Mouse (Mus musculus): ENCODE data around the gene Trim46.

The Trim46 gene

DNA sequence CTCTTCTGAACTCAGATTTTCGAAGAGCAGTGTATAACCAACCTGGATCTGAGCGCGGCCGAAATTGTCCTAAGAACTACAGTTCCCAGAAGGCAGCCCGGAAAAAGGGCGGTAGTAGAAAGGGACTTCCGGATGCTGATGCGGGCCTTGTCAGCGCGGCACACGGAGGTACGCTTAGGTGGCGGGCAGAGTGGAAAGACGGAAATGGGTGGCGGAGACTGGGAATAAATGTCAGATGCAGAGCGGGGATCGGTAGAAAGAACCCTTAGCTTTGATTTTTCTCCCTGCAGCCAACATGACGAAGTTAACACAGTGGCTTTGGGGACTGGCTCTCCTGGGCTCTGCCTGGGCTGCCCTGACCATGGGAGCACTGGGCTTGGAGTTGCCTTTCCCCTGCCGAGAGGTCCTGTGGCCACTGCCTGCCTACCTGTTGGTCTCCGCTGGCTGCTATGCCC is 20.4 kb upstream of the Trim46 start:
- Histone ChIP-seq H3K4me3 (replicated peaks; ENCODE audit: low read length) (peak overlapping the region; percentile 94), H3K27me3 (ENCODE audit: insufficient read depth, low read length) (peaks cover 22% of the 10 kb centered on the region), H3K36me3 (ENCODE audit: insufficient read depth, low read length) (peaks cover 14% of the 10 kb centered on the region; the same call in 1 of the 2 replicates), H3K9me3 (ENCODE audit: low read length) (no peaks in the 10 kb centered on the region), H3K4me1 (replicated peaks; ENCODE audit: low read depth, low read length) (peaks cover 63% of the 10 kb centered on the region)
- TF ChIP-seq CTCF (conservative IDR thresholded peaks at IDR 0.05; ENCODE audit: low read length) (no peak), NANOG (IDR thresholded peaks at IDR 0.05; ENCODE audit: borderline replicate concordance, low read length) (no peak), POU5F1 (IDR thresholded peaks at IDR 0.05; ENCODE audit: borderline replicate concordance, low read length) (no peak)

GRCm38 (mm10) chr3:89262417-89262816 is 16.3 kb upstream of the Trim46 start:
- Histone ChIP-seq H3K4me3 (replicated peaks; ENCODE audit: low read length) (peak overlapping the region; percentile 27; the same call in 1 of the 2 replicates), H3K36me3 (ENCODE audit: insufficient read depth, low read length) (no peaks in the 10 kb centered on the region), H3K27me3 (ENCODE audit: insufficient read depth, low read length) (peaks cover 8% of the 10 kb centered on the region), H3K4me1 (replicated peaks; ENCODE audit: low read depth, low read length) (peaks cover 37% of the 10 kb centered on the region), H3K9me3 (ENCODE audit: low read length) (no peaks in the 10 kb centered on the region)
- TF ChIP-seq POU5F1 (IDR thresholded peaks at IDR 0.05; ENCODE audit: borderline replicate concordance, low read length) (no peak), NANOG (IDR thresholded peaks at IDR 0.05; ENCODE audit: borderline replicate concordance, low read length) (no peak), CTCF (conservative IDR thresholded peaks at IDR 0.05; ENCODE audit: low read length) (no peak)

GRCm38 (mm10) chr3:89260211-89260610 is 14.1 kb upstream of the Trim46 start:
- TF ChIP-seq CTCF (conservative IDR thresholded peaks at IDR 0.05; ENCODE audit: low read length): no peak
- TF ChIP-seq POU5F1 (IDR thresholded peaks at IDR 0.05; ENCODE audit: borderline replicate concordance, low read length): no peak
- TF ChIP-seq NANOG (IDR thresholded peaks at IDR 0.05; ENCODE audit: borderline replicate concordance, low read length): no peak
- H3K27me3 ChIP-seq (ENCODE audit: insufficient read depth, low read length): peaks cover 8% of the 10 kb centered on the region
- H3K4me1 ChIP-seq (replicated peaks; ENCODE audit: low read depth, low read length): peaks cover 33% of the 10 kb centered on the region
- H3K36me3 ChIP-seq (ENCODE audit: insufficient read depth, low read length): no peaks in the 10 kb centered on the region
- H3K9me3 ChIP-seq (ENCODE audit: low read length): no peaks in the 10 kb centered on the region
- H3K4me3 ChIP-seq (replicated peaks; ENCODE audit: low read length): no peak overlapping the region

- H3K4me1 ChIP-seq (replicated peaks; ENCODE audit: low read depth, low read length): peaks cover 39% of the 10 kb centered on the region
- peaks cover 8% of the 10 kb centered on the region for H3K27me3 ChIP-seq (ENCODE audit: insufficient read depth, low read length)
- TF ChIP-seq POU5F1 (IDR thresholded peaks at IDR 0.05; ENCODE audit: borderline replicate concordance, low read length) (no peak), NANOG (IDR thresholded peaks at IDR 0.05; ENCODE audit: borderline replicate concordance, low read length) (no peak), CTCF (conservative IDR thresholded peaks at IDR 0.05; ENCODE audit: low read length) (no peak)
- H3K36me3 ChIP-seq (ENCODE audit: insufficient read depth, low read length): no peaks in the 10 kb centered on the region
- no peaks in the 10 kb centered on the region for H3K9me3 ChIP-seq (ENCODE audit: low read length)
- no peak within 1 kb of the TSS for H3K4me3 ChIP-seq (replicated peaks; ENCODE audit: low read length)
Measured at GRCm38 (mm10) chr3:89259076-89259475, 13.0 kb upstream of the Trim46 start, which contains the start of gene Dpm3. Dpm3 (plus strand) TSS chr3:89259358.

DNA sequence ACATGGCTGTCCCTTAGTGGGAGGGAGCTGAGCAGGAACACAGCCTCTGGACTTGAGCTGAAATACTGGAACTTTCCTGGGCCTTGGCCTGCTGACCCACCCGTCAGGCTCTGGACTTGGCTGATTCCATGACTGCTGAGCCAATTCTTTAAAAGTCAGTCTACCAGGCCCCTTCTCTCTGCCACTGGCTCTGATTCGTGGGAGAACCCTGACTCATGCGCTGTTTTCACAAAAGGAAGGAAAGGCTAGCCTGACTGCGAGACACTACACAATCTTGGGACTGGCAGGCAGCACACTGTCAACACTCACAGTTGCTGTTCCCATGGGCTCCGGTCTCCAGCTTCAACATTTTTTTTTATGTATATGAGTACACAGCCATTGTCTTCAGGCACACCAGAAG is 10.1 kb upstream of the Trim46 start:
- no peaks in the 10 kb centered on the region for H3K36me3 ChIP-seq (ENCODE audit: insufficient read depth, low read length)
- no peak overlapping the region for H3K4me3 ChIP-seq (replicated peaks; ENCODE audit: low read length)
- peaks cover 8% of the 10 kb centered on the region for H3K27me3 ChIP-seq (ENCODE audit: insufficient read depth, low read length)
- H3K4me1 ChIP-seq (replicated peaks; ENCODE audit: low read depth, low read length): peaks cover 54% of the 10 kb centered on the region
- TF ChIP-seq CTCF (conservative IDR thresholded peaks at IDR 0.05; ENCODE audit: low read length) (no peak), NANOG (IDR thresholded peaks at IDR 0.05; ENCODE audit: borderline replicate concordance, low read length) (no peak), POU5F1 (IDR thresholded peaks at IDR 0.05; ENCODE audit: borderline replicate concordance, low read length) (no peak)
- H3K9me3 ChIP-seq (ENCODE audit: low read length): no peaks in the 10 kb centered on the region

DNA sequence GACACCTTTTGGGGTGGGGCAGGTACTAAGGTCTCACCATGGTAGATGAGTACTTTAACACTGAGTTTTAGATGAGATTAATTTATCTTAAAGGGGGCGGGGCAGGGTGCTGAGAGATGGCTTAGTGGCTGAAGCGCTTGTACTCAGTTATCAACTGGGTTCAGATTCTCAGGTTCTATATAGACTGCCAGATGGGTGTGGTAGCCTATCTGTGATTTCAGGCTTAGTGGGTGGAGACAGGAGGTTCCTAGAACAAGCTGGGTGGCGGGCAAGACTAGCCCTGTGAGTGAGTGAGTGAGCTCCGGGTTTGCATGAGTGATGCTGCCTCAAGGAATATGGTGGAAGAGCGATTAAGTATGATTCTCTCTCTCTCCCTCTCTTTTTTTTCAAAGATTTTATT is 8.9 kb upstream of the Trim46 start:
- TF ChIP-seq CTCF (conservative IDR thresholded peaks at IDR 0.05; ENCODE audit: low read length) (no peak), NANOG (IDR thresholded peaks at IDR 0.05; ENCODE audit: borderline replicate concordance, low read length) (no peak), POU5F1 (IDR thresholded peaks at IDR 0.05; ENCODE audit: borderline replicate concordance, low read length) (no peak)
- H3K4me3 ChIP-seq (replicated peaks; ENCODE audit: low read length): no peak overlapping the region

GRCm38 (mm10) chr3:89251365-89251895 is 5.3 kb upstream of the Trim46 start:
- H3K4me3 ChIP-seq (replicated peaks; ENCODE audit: low read length): peak overlapping the region; percentile 66
- peaks cover 24% of the 10 kb centered on the region for H3K36me3 ChIP-seq (ENCODE audit: insufficient read depth, low read length)
- peaks cover 80% of the 10 kb centered on the region for H3K4me1 ChIP-seq (replicated peaks; ENCODE audit: low read depth, low read length)
- H3K9me3 ChIP-seq (ENCODE audit: low read length): no peaks in the 10 kb centered on the region
- TF ChIP-seq NANOG (IDR thresholded peaks at IDR 0.05; ENCODE audit: borderline replicate concordance, low read length) (no peak), POU5F1 (IDR thresholded peaks at IDR 0.05; ENCODE audit: borderline replicate concordance, low read length) (no peak), CTCF (conservative IDR thresholded peaks at IDR 0.05; ENCODE audit: low read length) (no peak)
- H3K27me3 ChIP-seq (ENCODE audit: insufficient read depth, low read length): no peaks in the 10 kb centered on the region

More for the DNA sequence above, 8.9 kb upstream of the Trim46 start:
- Histone ChIP-seq H3K27me3 (ENCODE audit: insufficient read depth, low read length) (peaks cover 8% of the 10 kb centered on the region), H3K9me3 (ENCODE audit: low read length) (no peaks in the 10 kb centered on the region), H3K4me1 (replicated peaks; ENCODE audit: low read depth, low read length) (peaks cover 65% of the 10 kb centered on the region), H3K36me3 (ENCODE audit: insufficient read depth, low read length) (no peaks in the 10 kb centered on the region)

DNA sequence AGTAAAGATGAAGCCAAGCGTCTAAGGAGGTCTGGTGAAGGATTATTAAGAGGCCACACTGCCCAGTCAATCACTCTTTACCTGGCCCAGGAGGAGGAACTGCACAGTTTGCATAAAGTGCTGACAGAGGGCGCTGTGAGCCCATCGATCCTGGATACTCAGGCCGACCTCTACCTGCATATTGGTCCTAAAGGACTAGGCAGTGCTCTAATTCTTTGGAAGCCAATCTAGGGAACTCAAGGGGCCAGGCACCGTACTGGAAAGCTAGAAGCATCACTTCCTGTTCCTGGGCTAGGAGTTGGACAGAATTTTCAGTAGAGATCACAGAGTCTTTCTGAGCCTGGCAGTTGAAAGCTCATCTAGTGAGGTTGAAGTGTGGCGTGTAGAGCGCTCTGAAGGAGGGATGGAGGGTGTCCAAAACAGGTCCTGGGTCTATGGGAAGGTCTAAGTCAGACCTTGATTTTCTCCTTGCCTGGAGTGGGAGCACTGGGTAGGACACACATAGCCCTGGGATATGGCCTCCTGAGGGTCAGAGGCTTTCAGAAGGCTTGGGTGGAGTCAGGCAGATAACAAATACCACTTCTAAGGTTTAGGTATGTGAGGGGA is 4.4 kb upstream of the Trim46 start:
- Histone ChIP-seq H3K9me3 (ENCODE audit: low read length) (no peaks in the 10 kb centered on the region), H3K36me3 (ENCODE audit: insufficient read depth, low read length) (peaks cover 24% of the 10 kb centered on the region), H3K27me3 (ENCODE audit: insufficient read depth, low read length) (peaks cover 4% of the 10 kb centered on the region), H3K4me1 (replicated peaks; ENCODE audit: low read depth, low read length) (peaks cover 81% of the 10 kb centered on the region), H3K4me3 (replicated peaks; ENCODE audit: low read length) (peak overlapping the region; percentile 66; the same call in 1 of the 2 replicates)
- TF ChIP-seq CTCF (conservative IDR thresholded peaks at IDR 0.05; ENCODE audit: low read length) (peak; percentile 32), NANOG (IDR thresholded peaks at IDR 0.05; ENCODE audit: borderline replicate concordance, low read length) (no peak)

All from E14TG2a.4 (cell line).